Mouse (Mus musculus) liver, embryonic 14.5 days (tissue): ENCODE measurements at regions not wholly inside any gene's neighbourhood (a gene's known extent, or its start where the extent isn't known, plus 50 kb on each side); places are given as distances from the start of the nearest gene placed in this dataset.

Experiments used
- CTCF ChIP-seq: IDR thresholded peaks from 2 replicates; pipeline ENCODE4 v1.5.1; 2016; ENCODE audit warnings: antibody characterized with exemption, low read depth, control low read depth
- EP300 ChIP-seq: IDR thresholded peaks from 2 replicates; pipeline ENCODE4 v1.6.1; 2016; ENCODE audit warnings: antibody characterized with exemption, low read depth

- TF ChIP-seq CTCF (peak; percentile 75), EP300 (no peak)
These were observed 57.3 kb upstream of the Cpsf6 start for GRCm38 (mm10) chr10:117436875-117437715.
